Mouse (Mus musculus) heart, postnatal 0 days (tissue): ENCODE measurements around the gene Lsg1.

Experiments used
- CTCF ChIP-seq: IDR thresholded peaks from 2 replicates; pipeline ENCODE4 v1.5.1; 2016; ENCODE audit warnings: antibody characterized with exemption, control low read depth, low read depth
- EP300 ChIP-seq: IDR thresholded peaks from 2 replicates; pipeline ENCODE4 v1.6.1; 2016; ENCODE audit warnings: antibody characterized with exemption, low read depth

DNA sequence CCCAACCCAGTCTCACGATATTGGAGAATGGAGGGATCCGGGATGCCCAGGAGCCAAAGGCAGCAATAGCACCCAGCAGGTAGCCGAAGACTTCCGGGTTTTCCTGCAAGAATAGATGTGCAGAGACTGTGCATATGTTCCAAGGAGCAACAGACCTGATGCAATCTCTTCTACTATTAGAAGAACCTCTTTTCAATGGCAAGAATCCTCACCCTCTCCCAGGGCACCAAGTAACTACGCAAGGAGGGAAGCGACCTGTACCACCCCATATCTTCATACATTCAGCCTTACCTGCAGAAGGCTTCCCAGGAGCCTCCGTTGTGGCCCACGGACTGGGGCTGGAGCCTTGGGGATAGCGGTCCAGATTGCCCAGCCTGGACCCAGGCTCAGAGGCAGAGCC, 44.0 kb downstream of the Lsg1 start:
- TF ChIP-seq CTCF (no peak), EP300 (no peak)
